Mouse (Mus musculus): ENCODE results near the gene Dennd1c. TPM values are rescaled to one million over a fixed set of nuclear protein-coding genes. Genes with fewer than 3 reads are reported as not detected.

Gene Dennd1c
- polyA plus RNA-seq, 1 experiment = 5.4 TPM

GRCm38 (mm10) chr17:57108040-57108665, 29.8 kb upstream of the Dennd1c start:
- DNase-seq (ENCODE audit: low read depth) = no peak
- no peak for TF ChIP-seq POLR2A (IDR thresholded peaks at IDR 0.05; ENCODE audit: borderline replicate concordance, extremely low read depth, insufficient read depth, insufficient read length, poor library complexity, severe bottlenecking)
- TF ChIP-seq CTCF (IDR thresholded peaks at IDR 0.05; ENCODE audit: borderline replicate concordance, extremely low read depth, insufficient read depth, insufficient read length) = no peak

- no peak for DNase-seq (ENCODE audit: low read depth)
- TF ChIP-seq POLR2A (IDR thresholded peaks at IDR 0.05; ENCODE audit: borderline replicate concordance, extremely low read depth, insufficient read depth, insufficient read length, poor library complexity, severe bottlenecking) (no peak), CTCF (IDR thresholded peaks at IDR 0.05; ENCODE audit: borderline replicate concordance, extremely low read depth, insufficient read depth, insufficient read length) (no peak)
These were observed 28.8 kb upstream of the Dennd1c start for GRCm38 (mm10) chr17:57107064-57107463.

GRCm38 (mm10) chr17:57106035-57106368, 27.7 kb upstream of the Dennd1c start:
- DNase-seq (ENCODE audit: low read depth) = no peak
- TF ChIP-seq CTCF (IDR thresholded peaks at IDR 0.05; ENCODE audit: borderline replicate concordance, extremely low read depth, insufficient read depth, insufficient read length) = no peak
- no peak for TF ChIP-seq POLR2A (IDR thresholded peaks at IDR 0.05; ENCODE audit: borderline replicate concordance, extremely low read depth, insufficient read depth, insufficient read length, poor library complexity, severe bottlenecking)

- TF ChIP-seq CTCF (IDR thresholded peaks at IDR 0.05; ENCODE audit: borderline replicate concordance, extremely low read depth, insufficient read depth, insufficient read length) (no peak), POLR2A (IDR thresholded peaks at IDR 0.05; ENCODE audit: borderline replicate concordance, extremely low read depth, insufficient read depth, insufficient read length, poor library complexity, severe bottlenecking) (peak; percentile 14; the same call in 1 of the 2 replicates)
- DNase-seq (ENCODE audit: low read depth) = peak; percentile 83
These were observed 27.1 kb upstream of the Dennd1c start, which contains the start of gene Tnfsf9 for GRCm38 (mm10) chr17:57105181-57106034. TSS of gene Tnfsf9 (plus strand) at chr17:57105325.

GRCm38 (mm10) chr17:57104496-57104895, 26.2 kb upstream of the Dennd1c start:
- no peak for DNase-seq (ENCODE audit: low read depth)
- TF ChIP-seq POLR2A (IDR thresholded peaks at IDR 0.05; ENCODE audit: borderline replicate concordance, extremely low read depth, insufficient read depth, insufficient read length, poor library complexity, severe bottlenecking) (no peak), CTCF (IDR thresholded peaks at IDR 0.05; ENCODE audit: borderline replicate concordance, extremely low read depth, insufficient read depth, insufficient read length) (no peak)

GRCm38 (mm10) chr17:57102276-57102675, 24.0 kb upstream of the Dennd1c start:
- DNase-seq (ENCODE audit: low read depth) = no peak
- TF ChIP-seq POLR2A (IDR thresholded peaks at IDR 0.05; ENCODE audit: borderline replicate concordance, extremely low read depth, insufficient read depth, insufficient read length, poor library complexity, severe bottlenecking) (no peak), CTCF (IDR thresholded peaks at IDR 0.05; ENCODE audit: borderline replicate concordance, extremely low read depth, insufficient read depth, insufficient read length) (no peak)

- DNase-seq (ENCODE audit: low read depth) = peak; percentile 39
- TF ChIP-seq CTCF (IDR thresholded peaks at IDR 0.05; ENCODE audit: borderline replicate concordance, extremely low read depth, insufficient read depth, insufficient read length) (no peak), POLR2A (IDR thresholded peaks at IDR 0.05; ENCODE audit: borderline replicate concordance, extremely low read depth, insufficient read depth, insufficient read length, poor library complexity, severe bottlenecking) (no peak)
These were observed 21.5 kb upstream of the Dennd1c start for GRCm38 (mm10) chr17:57099629-57100325.

- TF ChIP-seq CTCF (IDR thresholded peaks at IDR 0.05; ENCODE audit: borderline replicate concordance, extremely low read depth, insufficient read depth, insufficient read length) (no peak), POLR2A (IDR thresholded peaks at IDR 0.05; ENCODE audit: borderline replicate concordance, extremely low read depth, insufficient read depth, insufficient read length, poor library complexity, severe bottlenecking) (no peak)
- no peak for DNase-seq (ENCODE audit: low read depth)
These were observed 20.0 kb upstream of the Dennd1c start for GRCm38 (mm10) chr17:57098321-57098720.

- DNase-seq (ENCODE audit: low read depth) = peak; percentile 81
- TF ChIP-seq CTCF (IDR thresholded peaks at IDR 0.05; ENCODE audit: borderline replicate concordance, extremely low read depth, insufficient read depth, insufficient read length) = peak; percentile 95
- no peak for TF ChIP-seq POLR2A (IDR thresholded peaks at IDR 0.05; ENCODE audit: borderline replicate concordance, extremely low read depth, insufficient read depth, insufficient read length, poor library complexity, severe bottlenecking)
These were observed 18.3 kb upstream of the Dennd1c start for GRCm38 (mm10) chr17:57096623-57096920.

GRCm38 (mm10) chr17:57095855-57096622, 17.7 kb upstream of the Dennd1c start:
- no peak for TF ChIP-seq CTCF (IDR thresholded peaks at IDR 0.05; ENCODE audit: borderline replicate concordance, extremely low read depth, insufficient read depth, insufficient read length)
- peak; percentile 77 for DNase-seq (ENCODE audit: low read depth)

GRCm38 (mm10) chr17:57094222-57094621, 15.9 kb upstream of the Dennd1c start:
- no peak for DNase-seq (ENCODE audit: low read depth)
- TF ChIP-seq POLR2A (IDR thresholded peaks at IDR 0.05; ENCODE audit: borderline replicate concordance, extremely low read depth, insufficient read depth, insufficient read length, poor library complexity, severe bottlenecking) (no peak), CTCF (IDR thresholded peaks at IDR 0.05; ENCODE audit: borderline replicate concordance, extremely low read depth, insufficient read depth, insufficient read length) (no peak)

Measured in brain, embryonic 14.5 days (tissue).